Mouse (Mus musculus) splenic B cell, adult 2 months (primary cell): ENCODE results near the gene Ankrd44.
"Not testable (repeated sequence)": the region's sequence is repeated elsewhere in the genome, so short reads cannot be mapped to it uniquely, and the experiment has no call there.

Experiments
- DNase-seq: peaks from one replicate; pipeline ENCODE4 v3.0.0-alpha.2; 2011; ENCODE audit warnings: low read depth, low spot score
- H3K27me3 ChIP-seq: 2 replicates; pipeline ENCODE4 v1.6.1; 2012; ENCODE audit warnings: mild to moderate bottlenecking, low read length, moderate library complexity, mixed read lengths; ENCODE audit not compliant: control insufficient read depth, poor library complexity, insufficient read depth, severe bottlenecking
- H3K36me3 ChIP-seq: 2 replicates; pipeline ENCODE4 v1.6.1; 2012; ENCODE audit warnings: mild to moderate bottlenecking, low read length, moderate library complexity, mixed read lengths; ENCODE audit not compliant: control insufficient read depth, poor library complexity, insufficient read depth, severe bottlenecking

Gene Ankrd44

DNA sequence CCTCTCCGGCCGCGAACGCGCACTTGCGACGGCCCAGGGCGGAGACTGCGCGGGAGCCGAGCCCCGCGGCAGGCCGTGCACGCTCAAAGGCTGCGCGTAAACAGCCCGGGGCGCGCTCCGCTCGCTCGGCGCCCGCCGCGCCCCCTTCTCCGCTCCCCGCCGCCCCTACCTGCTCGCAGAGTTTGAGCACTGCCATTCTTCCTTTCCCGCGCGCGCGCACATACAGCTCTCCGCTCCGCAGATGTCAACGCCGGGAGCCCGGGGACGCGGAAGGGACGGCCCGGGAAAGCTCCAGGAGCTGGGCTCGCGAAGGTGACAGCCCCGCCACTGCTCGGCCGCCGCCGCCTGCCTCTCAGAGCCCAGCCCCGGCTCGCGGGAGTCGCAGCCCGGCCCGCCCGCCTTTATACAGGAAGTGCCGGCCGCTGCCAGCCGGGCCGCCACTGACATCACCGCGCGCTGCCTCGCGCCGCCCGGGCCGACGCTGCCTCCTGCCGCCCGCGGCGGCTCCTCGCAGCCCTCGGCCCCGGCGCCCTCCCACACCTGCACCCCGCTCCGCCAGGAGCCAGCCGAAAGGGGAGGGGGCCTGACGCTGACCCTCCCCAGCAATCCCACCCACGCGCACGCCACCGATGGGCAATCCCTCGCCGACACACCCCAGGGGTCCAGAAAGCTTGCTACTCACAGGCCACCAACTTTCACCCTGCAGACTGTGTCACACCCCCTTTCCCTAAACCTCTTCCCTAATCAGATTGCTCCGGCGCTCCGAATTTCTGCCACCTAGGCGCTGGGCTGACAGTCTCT lies at the start of gene Ankrd44:
TSS of gene Ankrd44 (minus strand) at position 417 of the 801 bp plus-strand sequence.
- no peaks in the 10 kb centered on the region for H3K27me3 ChIP-seq
- H3K36me3 ChIP-seq, result no peaks in the 10 kb centered on the region
- peak; percentile 87 for DNase-seq

DNA sequence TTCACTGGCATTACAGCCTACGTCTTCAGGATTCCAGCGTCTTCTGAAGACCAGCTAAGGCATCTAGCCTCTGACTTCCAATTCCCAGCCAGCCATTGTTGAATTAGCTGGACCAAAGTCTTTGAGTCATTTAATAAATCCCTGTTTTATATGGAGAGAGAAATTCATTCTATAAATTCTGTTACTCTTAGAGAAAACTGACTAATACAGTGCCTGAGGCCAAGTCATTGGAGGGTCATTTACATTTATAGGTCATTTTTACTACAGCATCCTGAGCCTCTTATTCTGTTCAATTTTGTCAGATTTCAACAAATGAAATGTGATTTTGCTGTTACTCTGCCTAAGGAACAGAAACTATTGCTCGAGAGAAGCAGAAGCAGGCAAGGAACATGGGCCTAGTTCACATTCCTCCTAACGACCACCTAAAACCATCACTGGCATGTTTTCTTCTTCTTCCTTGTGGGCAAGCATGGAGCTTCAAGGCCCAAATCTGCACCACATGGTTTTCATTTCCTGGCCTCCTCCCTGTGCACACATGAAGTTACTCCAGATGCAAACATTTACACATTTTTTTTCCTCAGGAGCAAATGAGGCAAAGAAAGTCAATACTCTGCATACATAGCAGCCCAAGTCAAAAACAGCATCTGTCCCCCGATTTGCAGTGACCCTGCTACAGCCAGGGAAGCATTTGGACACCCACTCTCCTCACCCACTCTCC lies 45.7 kb upstream of the Ankrd44 start:
- no peak for DNase-seq
- H3K36me3 ChIP-seq, result no peaks in the 10 kb centered on the region

DNA sequence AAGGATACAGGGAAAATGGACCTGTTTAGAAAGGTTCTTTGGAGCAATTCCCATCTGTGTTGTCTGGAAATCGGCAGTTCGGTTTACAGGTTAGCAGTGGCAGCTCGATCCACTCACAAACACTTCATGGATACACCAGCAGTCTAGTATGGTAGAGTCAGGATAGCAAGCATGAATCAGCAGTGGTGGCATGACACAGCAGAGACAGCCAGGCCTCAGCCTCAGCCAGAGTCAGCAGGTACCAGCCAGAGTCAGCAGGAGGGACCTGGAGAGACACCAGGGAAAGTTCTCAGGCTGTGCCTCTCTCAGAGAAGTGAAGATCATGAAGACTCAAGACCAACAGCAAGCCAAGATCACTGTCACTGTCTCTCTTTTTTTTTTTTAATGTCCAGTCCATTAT lies 40.7 kb upstream of the Ankrd44 start:
- H3K27me3 ChIP-seq, result no peaks in the 10 kb centered on the region; the same call in 1 of the 2 replicates
- H3K36me3 ChIP-seq, result no peaks in the 10 kb centered on the region
- no peak for DNase-seq

More for the DNA sequence above, 45.7 kb upstream of the Ankrd44 start:
- no peaks in the 10 kb centered on the region for H3K27me3 ChIP-seq

DNA sequence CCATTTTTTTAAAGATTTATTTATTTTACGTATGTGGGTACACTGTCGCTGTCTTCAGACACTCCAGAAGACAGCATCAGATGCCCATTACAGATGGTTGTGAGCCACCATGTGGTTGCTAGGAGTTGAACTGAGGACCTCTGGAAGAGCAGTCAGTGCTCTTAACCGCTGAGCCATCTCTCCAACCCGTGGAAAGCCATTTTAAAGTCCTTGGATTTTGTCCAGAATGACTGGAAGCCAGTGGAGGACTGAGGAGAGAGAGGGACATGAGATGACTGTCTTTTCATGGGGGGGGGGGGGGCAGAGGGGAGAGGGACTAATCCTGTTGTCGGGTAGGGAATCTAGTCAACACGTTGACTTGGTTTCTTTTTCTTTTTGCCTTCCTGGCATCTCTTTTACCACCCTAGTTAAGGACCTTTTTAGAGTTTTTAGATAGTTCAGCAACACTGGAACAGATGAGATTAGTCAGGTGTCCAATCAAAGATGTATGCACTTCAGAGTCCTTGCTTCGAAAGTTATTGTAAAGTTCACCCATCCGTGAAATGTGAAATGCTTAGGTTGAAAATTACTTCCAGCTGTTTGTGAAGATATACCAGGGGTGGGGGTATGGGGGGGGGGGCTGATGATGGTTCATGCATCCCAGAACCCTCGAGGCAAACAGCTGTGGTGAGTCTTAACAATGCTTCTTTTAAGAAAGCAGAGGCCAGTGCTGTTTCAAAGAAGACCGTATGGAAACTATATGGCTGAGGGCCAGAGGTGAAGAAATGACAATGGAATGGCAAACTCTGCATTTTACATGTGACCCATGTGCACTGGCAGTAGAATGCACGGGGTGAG lies 39.2 kb upstream of the Ankrd44 start:
- Histone ChIP-seq H3K27me3 (no peaks in the 10 kb centered on the region; the same call in 1 of the 2 replicates), H3K36me3 (no peaks in the 10 kb centered on the region)
- no peak for DNase-seq

DNA sequence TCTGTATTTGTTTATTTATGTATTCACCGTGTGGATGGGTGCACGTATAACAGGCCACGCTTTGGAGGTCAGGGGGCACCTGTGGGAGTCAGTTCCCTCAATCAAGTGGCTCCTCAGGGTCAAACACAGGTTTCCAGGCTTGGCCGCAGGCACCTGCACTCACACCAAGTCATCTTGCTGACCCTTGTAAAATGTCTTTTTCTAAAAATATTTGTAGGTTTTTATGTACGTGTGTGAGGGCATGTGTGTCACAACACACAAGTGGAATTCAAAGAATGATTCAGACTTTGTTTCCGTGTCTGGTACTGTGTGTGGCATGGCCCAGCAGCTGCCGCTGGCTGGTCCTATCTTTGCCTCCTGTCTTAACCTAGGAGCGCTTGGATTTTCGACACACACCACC lies 35.5 kb upstream of the Ankrd44 start:
- no peak for DNase-seq
- H3K27me3 ChIP-seq, result no peaks in the 10 kb centered on the region; the same call in 1 of the 2 replicates
- H3K36me3 ChIP-seq, result no peaks in the 10 kb centered on the region

DNA sequence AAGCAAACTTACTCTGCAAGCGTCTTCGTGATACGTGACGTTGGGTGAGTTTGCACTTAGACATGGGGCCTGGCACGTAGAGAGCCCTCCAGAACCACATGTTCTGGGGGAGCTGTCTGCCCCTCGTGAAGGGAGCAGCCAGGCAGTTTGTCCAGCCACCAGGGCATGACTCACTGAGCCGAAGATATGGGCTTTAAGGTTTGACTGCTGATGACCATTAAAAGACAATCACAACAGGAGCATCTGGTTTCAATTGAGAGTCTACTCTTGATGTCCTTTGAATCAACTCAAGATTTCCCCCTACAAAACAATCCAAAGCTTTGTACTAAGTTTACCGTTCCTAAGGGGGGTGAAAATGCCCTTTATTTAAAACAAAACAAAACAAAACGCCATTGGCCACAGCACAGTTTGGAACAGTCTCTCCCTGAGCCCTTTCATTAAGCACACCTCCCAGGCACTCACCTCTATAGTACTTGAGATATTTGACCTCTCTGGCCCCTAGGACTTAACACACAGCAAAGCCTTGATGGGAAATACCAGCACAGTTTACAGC lies 34.5 kb upstream of the Ankrd44 start:
- Histone ChIP-seq H3K27me3 (no peaks in the 10 kb centered on the region), H3K36me3 (no peaks in the 10 kb centered on the region)
- no peak for DNase-seq

DNA sequence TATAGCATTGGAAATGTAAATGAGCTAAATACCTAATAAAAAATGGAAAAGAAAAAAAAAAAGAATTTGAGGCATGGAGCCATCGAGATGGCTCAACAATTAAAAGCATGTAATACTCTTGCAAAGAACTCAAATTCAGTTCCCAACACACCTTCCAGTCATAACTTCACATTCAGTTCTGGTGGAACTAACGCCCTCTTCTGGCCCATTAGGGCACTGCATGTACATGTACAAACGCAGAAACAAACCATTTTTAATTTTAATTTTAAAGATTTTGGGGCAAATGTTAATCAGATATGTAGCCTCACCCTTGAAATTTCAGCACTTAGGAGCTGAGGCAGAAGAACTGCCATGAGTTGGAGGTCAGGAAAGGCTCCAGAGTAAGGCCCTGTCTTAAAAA lies 32.3 kb upstream of the Ankrd44 start:
- peak; percentile 50 for DNase-seq
- Histone ChIP-seq H3K36me3 (no peaks in the 10 kb centered on the region), H3K27me3 (no peaks in the 10 kb centered on the region)

DNA sequence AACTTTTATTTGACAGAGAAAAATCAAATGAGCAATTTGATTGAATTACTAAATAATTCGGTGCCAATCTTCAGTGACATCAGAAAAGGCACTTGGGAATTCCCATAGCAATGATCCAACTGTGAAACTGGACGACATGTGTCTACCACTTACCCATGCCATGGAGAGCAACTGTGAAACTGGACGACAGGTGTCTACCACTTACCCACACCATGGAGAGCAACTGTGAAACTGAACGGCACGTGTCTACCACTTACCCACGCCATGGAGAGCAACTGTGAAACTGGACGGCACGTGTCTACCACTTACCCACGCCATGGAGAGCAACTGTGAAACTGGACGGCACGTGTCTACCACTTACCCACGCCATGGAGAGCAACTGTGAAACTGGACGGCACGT lies 30.8 kb upstream of the Ankrd44 start:
- not testable (repeated sequence) for H3K36me3 ChIP-seq

DNA sequence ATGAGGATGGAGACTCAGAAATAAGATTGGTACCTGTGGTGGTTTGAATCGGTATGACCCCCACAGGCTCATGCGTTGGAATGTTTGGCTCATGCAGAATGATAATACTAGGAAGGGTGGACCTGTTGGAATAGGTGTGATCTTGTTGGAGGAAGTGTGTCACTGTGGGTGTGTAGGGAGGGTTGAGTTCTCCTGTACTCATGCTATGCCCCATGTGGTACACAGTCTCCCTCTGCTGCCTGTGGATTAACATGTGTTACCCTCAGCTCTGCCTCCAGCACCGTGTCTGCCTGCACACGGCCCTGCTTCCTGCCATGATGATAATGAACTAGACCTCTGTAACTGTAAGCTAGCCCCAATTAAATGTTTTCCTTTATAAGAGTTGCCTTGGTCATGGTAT lies 28.7 kb upstream of the Ankrd44 start:
- H3K36me3 ChIP-seq, result no peaks in the 10 kb centered on the region
- no peaks in the 10 kb centered on the region for H3K27me3 ChIP-seq
- peak; percentile 36 for DNase-seq

More for the DNA sequence above, 30.8 kb upstream of the Ankrd44 start:
- DNase-seq, H3K27me3 ChIP-seq: not testable (repeated sequence)

DNA sequence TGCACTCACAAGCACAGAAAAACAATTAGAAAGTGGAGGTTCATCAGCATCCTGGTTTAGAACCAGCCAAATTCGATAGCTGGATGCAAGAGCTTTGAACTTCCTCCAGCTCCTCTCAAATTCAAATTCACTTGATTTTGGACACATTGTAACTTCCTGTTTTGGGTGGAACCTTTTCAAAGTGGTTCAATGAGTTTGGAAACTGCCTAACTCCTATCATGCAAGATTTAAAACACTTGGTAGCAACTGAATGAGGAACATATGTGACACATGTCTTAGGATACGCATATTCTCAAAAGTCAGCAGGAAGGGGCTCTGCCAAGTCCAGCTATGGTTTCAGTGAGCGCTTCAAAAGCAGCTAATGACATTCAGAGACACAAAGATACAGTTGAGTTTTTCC lies 18.5 kb upstream of the Ankrd44 start:
- Histone ChIP-seq H3K27me3 (no peaks in the 10 kb centered on the region), H3K36me3 (no peaks in the 10 kb centered on the region)
- DNase-seq, result peak; percentile 52

DNA sequence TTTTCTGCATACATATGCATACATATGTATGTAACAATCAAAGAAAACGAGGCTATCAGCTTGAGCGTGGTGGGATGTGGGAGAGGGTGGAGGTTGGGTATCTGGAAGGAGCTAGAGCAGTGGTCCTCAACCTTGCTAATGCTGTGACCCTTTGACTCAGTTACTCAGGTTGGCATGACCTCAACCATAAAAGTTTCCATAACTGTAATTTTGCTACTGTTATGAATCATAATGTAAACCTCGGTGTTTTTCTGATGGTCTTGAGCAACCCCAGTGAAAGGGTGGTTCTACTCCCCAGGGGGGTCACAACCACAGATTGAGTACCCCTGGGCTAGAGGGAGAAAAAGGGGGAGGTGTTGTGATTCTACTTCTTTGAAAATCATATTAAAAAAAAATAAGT lies 9.3 kb upstream of the Ankrd44 start:
- H3K27me3 ChIP-seq, result no peaks in the 10 kb centered on the region
- no peak for DNase-seq

DNA sequence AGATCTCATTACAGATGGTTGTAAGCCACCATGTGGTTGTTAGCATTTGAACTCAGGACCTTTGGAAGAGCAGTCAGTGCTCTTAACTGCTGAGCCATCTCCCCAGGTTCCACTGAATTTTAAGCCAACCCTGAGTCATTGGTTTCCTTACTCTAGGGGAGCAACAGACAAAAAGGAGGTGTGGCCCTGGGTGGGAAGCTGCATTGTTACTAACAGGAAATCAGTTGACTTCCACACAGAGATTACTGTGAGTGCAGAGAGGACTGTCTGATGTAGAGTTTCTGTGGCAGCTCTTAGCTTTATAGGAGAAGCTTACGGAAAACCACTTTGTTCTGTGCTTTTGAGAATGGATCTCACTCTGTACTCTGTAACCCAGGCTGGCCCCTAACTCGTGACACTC lies 8.7 kb upstream of the Ankrd44 start:
- no peaks in the 10 kb centered on the region for H3K27me3 ChIP-seq
- DNase-seq, result no peak
- no peaks in the 10 kb centered on the region for H3K36me3 ChIP-seq

More for the DNA sequence above, 9.3 kb upstream of the Ankrd44 start:
- H3K36me3 ChIP-seq, result no peaks in the 10 kb centered on the region

DNA sequence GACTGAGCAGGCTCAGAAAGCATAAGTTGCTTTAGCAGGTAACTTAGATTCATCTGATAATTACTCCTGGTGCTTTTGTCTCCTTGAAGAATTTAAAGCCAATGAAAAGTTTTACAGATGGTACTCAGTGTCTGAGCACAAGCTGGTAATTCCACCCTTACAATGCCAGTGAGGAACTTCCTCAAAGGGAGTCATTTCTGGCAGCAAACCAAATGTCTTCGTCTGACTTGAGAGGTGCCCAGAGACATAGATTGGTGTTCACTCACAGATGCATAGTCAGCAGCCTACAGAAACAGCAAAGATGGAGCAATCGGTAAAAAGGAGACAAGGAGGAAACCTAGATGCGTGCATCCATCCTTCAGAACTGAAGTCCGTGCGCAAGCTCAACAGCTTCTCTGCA lies 7.5 kb upstream of the Ankrd44 start:
- Histone ChIP-seq H3K27me3 (no peaks in the 10 kb centered on the region), H3K36me3 (no peaks in the 10 kb centered on the region)
- no peak for DNase-seq

DNA sequence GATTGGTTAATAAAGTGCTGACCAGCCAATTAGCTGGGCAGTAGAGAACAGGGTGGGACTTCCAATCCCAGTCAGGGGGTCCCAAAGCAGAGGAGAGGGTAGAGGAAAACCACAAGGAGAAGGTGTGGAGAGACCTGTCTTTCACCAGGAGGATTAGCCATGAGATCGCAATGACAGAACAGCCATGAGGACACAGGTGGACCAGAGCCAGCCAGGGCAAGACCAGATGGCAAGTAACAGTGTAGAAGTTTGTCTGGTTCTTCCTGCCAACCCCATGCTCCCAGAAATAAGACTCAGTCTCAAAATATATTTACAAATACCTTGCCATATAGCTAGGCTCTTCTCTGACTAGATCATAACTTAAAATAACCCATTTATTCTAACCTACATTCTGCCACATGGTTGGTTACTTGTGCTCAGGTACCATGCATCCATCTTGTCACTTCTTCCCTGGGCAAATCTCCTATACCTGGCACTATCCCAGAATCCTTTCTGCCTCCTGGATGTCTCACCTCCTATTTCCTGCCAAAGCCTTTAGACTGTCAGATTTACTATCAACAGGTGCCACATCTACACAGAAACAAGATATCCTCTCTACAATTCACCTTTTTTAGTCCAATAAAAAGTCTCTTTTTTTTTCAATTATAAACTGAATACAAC lies 6.4 kb upstream of the Ankrd44 start:
- Histone ChIP-seq H3K36me3 (no peaks in the 10 kb centered on the region), H3K27me3 (no peaks in the 10 kb centered on the region)
- no peak for DNase-seq
